Mouse (Mus musculus) 3T3-L1 (cell line): ENCODE measurements around the gene Vars2.

Source experiments
- DNase-seq: peaks from one replicate; pipeline ENCODE4 v3.0.0-alpha.2; 2015; ENCODE audit warnings: low read depth, low spot score

Gene Vars2

GRCm38 (mm10) chr17:35635202-35635601 is 32.2 kb downstream of the Vars2 start:
- no peak for DNase-seq

GRCm38 (mm10) chr17:35633992-35634391 is 33.4 kb downstream of the Vars2 start:
- DNase-seq: peak; percentile 69

GRCm38 (mm10) chr17:35626537-35626936 is 40.9 kb downstream of the Vars2 start, which contains the start of gene Gm9573:
Gene Gm9573, minus strand, starts transcription at chr17:35626637.
- no peak for DNase-seq

- no peak for DNase-seq
Observed at GRCm38 (mm10) chr17:35617127-35617526, 50.3 kb downstream of the Vars2 start.
